Mouse (Mus musculus) cortical plate, adult 2 months (tissue): ENCODE data around the gene Pcdh9. TPM values are rescaled to one million over a fixed set of nuclear protein-coding genes. Genes with fewer than 3 reads are reported as not detected.

ENCODE experiments used
- H3K27ac ChIP-seq: fragments of 200-500 bp; 2 replicates; pipeline ENCODE4 v1.5.1; 2012; ENCODE audit warnings: low read length, control low read depth, inconsistent platforms; ENCODE audit not compliant: insufficient read depth
- H3K4me1 ChIP-seq: fragments of 200-500 bp; 2 replicates; pipeline ENCODE4 v1.6.1; 2011; ENCODE audit warnings: low read length; ENCODE audit not compliant: control insufficient read depth, insufficient read depth
- H3K4me3 ChIP-seq: fragments of 200-500 bp; 2 replicates; pipeline ENCODE4 v1.5.1; 2011; ENCODE audit warnings: mild to moderate bottlenecking, low read length, control low read depth; ENCODE audit not compliant: insufficient read depth
- CTCF ChIP-seq: fragments of 200-500 bp; IDR thresholded peaks from 2 replicates; pipeline ENCODE4 v1.5.1; 2011; ENCODE audit warnings: mild to moderate bottlenecking, control low read depth, low read length; ENCODE audit not compliant: insufficient read depth; ENCODE audit errors: extremely low read depth
- POLR2A ChIP-seq: fragments of 200-500 bp; IDR thresholded peaks from 2 replicates; pipeline ENCODE4 v1.6.1; 2011; ENCODE audit warnings: mild to moderate bottlenecking, low read length, control low read depth; ENCODE audit not compliant: insufficient read depth; ENCODE audit errors: extremely low read depth
- polyA plus RNA-seq: library from polyadenylated mRNA; depleted of rRNA; stranded (reverse); fragments of >200 nt; gene quantifications from 2 replicates; pipeline ENCODE4 v1.2.3, GENCODE M21; 2012; rRNA removed

Pcdh9 gene
- polyA plus RNA-seq, result 62.3 and 68.3 TPM in 2 replicates

DNA sequence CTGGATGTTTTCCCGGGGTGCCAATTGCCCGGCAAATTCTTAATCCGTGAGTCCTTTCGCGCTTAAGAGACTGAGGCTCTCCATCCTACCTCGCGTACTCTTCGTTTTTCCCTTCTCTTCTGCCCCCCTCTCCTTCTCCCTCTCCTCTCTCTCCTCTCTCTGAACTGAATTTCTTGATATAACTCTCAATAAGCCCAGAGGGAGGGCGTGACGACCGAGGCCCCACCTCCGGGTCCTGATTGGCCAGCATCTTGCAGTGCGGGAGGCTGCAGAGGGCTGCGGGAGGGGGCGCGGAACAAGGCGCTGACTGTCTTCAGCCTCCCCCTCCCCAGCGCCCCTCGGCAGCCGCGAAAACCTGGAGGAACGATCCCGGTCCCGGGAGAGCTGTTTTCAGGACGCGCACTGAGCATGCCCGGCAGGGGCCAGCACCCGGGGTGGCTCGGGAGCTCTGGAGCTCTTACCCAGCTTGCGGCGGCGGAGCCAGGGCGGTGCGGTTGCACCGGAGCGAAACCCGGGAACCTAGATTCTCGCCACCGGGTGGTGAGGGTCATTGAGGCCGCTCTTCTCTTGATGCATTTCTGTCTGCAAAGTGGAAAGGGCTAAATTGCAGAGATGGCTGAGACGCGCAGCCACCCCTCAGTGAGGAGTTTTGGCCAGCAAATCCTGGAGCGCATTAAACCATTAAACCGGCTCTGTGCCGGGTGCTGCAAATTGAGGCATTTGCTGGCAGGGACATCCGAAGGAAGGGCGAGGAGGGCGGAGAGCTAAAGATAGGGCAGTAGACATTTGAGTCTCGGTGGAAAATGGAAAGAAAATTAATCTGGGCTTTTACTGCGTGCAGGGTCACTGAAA is at the start of gene Pcdh9:
TSS of gene Pcdh9 (minus strand) at position 161 of the 852 bp plus-strand sequence.
- peaks cover 1% of the 10 kb centered on the region; the same call in 1 of the 2 replicates for H3K4me1 ChIP-seq
- H3K27ac ChIP-seq, result peak within 1 kb of the TSS; percentile 82
- H3K4me3 ChIP-seq, result peak within 1 kb of the TSS; percentile 78
- TF ChIP-seq POLR2A (peak; percentile 86), CTCF (no peak)

DNA sequence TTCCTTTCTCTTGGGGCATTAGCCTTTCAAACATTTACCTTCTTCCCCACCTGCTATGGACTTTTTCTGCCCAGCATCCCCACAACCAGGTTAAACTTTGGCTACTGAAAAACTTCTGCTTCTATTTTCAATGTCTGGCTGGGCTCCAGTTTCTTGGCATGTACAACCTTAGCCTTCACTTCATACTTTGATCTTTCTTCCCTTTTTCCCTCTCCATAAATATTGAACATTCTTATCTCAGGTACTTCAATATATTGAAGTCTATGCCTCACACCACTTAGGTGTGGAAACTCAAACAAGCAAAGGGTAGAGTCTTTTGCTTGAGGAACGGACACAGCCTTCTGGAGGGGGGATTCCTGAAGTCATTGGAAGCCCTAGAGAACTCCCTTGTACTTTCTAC is 16.4 kb upstream of the Pcdh9 start:
- TF ChIP-seq CTCF, result no peak
- TF ChIP-seq POLR2A, result no peak
- no peak overlapping the region for H3K4me3 ChIP-seq
- no peaks in the 10 kb centered on the region for H3K4me1 ChIP-seq
- H3K27ac ChIP-seq, result no peak overlapping the region

DNA sequence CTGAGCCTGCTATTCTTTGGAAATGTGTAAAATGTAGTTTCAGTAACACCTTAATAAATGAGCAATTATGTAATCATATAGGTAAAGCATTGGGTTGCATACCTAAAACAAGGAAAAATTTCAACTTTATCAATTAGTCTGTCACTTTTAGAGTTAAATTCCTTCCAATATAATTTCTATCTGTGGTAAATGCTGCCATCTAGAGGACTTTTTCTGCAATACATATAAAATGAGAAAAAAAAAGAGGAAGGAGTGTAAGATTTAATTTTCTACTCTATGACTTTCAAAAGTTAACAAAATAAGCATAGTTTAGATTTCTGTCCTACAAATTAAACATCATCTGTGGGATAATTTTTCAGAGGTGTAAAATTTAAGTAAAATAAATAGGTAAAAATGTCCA is 8.1 kb upstream of the Pcdh9 start:
- Histone ChIP-seq H3K4me1 (no peaks in the 10 kb centered on the region; the same call in 1 of the 2 replicates), H3K27ac (no peak overlapping the region), H3K4me3 (no peak overlapping the region)
- TF ChIP-seq POLR2A (no peak), CTCF (no peak)

DNA sequence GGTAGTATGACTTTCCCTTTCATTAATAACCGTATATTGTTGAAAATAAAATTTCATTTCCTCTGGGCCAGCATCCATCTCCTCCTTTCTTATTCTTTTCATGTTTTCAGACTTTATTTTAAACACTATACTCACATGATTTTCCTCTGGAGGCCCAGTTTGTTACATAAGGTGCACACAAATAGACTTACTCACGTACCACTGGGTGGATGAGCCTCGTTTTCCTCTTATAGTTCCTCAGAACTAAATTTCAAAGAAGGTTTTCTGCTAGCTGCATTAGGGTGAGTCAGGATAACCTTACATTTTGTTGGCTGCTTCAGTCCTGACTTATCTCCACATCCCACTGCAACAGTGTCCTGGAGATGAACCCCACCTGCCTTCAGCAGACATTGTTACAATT is 4.7 kb upstream of the Pcdh9 start:
- no peak for TF ChIP-seq POLR2A
- no peak for TF ChIP-seq CTCF
- no peaks in the 10 kb centered on the region; the same call in 1 of the 2 replicates for H3K4me1 ChIP-seq
- H3K27ac ChIP-seq, result no peak overlapping the region
- no peak overlapping the region for H3K4me3 ChIP-seq

DNA sequence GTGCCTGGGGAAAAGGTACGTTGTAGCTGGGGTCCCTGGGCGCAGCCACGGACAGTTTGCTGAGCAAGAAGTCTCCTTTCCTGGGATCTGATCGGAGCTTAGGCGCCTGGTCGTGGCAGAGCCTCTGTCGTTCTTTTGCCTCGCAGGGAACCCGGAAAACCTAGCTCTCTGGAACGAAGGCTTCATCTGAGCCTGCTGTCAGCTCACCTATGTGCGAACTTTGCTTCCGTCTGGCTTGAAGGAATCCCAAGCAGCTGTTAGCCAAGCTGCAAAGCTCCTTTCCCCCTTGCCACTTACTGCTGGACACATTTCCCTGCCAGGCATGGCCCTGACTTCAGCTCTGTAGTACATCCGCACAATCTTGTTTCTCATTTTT is 880 bp upstream of the Pcdh9 start:
- H3K4me3 ChIP-seq, result peak overlapping the region; percentile 78

DNA sequence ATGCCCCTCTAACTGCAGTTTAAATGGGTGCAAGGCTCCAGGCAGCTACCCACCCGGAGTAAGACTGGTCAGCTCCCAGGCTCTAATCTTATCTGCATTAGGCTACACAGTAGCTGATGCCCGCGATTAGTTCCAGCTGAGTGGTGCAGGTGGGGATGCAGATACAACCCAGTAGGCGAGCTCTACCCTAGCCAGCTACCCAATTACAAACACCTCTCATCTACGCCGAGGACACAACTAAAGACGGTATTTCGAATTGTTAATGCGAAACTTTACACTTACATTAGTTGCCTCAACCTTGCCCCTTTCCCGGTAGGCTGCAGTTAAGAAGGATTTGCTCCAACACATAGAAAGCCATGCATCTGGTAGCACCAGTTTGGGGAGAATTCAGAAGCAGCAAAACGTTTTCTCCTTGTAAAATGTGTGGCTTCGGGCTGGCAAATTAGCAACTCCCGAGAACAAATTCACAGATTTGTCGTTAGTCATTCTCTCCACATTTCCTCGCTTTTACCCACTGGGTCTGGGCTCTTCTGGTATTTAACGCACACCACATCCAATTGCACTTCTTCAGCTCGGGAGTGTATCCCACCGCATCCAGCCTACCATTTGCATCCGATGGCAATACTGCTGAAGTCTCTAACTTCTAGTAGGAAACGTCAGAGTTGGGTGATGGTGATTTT is 500 bp downstream of the Pcdh9 start:
- H3K4me3 ChIP-seq, result peak overlapping the region; percentile 78
- 0 out of 2 replicates have a peak, but pooled peaks cover 1% of the 10 kb centered on the region for H3K4me1 ChIP-seq
- H3K27ac ChIP-seq, result peak overlapping the region; percentile 26
- TF ChIP-seq POLR2A, result 0 out of 2 replicates have a peak, but pooled peaks have one; percentile 9
- TF ChIP-seq CTCF, result no peak

More for the DNA sequence above, 880 bp upstream of the Pcdh9 start:
- Histone ChIP-seq H3K27ac (peak overlapping the region; percentile 82), H3K4me1 (no peaks in the 10 kb centered on the region; the same call in 1 of the 2 replicates)
- TF ChIP-seq CTCF (no peak), POLR2A (0 out of 2 replicates have a peak, but pooled peaks have one; percentile 18)

DNA sequence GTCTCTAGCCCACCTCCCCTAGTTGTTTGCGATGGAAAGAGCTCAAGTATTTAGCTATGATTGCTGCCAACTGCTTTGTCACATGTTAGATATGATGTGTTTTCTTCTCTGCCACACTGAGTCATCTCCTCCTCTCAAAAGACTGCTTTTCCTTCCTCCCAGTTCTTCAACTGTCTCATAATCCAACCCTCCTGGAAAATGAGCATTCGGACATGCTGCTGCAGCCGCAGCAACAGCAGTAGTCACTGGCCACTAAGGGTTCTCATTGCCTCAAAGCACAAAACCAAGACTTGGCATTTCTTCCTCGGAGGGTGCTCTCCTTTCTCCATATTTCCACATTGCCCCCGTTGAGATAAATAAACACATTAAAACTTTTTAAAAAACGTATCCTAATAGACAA is 1.2 kb downstream of the Pcdh9 start:
- TF ChIP-seq POLR2A, result peak; percentile 64; the same call in 1 of the 2 replicates
- TF ChIP-seq CTCF, result no peak
- Histone ChIP-seq H3K4me1 (0 out of 2 replicates have a peak, but pooled peaks cover 1% of the 10 kb centered on the region), H3K27ac (no peak overlapping the region), H3K4me3 (peak overlapping the region; percentile 78)

DNA sequence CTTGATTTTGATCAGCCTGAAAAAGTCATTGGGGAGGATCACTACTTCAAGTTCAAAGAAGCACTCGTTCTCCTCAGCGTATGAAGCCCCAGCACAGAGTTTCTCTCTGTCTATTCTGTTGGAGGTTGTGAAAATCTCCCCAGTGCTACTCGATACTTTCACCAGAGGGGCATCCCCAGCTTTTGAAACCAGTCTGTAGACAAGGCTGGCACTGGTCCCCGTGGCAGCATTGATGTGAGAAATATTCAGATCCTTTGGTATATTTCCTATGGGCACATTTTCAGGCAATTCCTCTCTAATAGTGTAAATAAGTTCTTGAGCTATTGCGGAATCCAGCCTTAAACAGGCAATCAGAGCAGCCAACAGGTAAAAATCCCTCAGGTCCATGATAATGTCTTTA is 2.1 kb downstream of the Pcdh9 start:
- TF ChIP-seq CTCF (no peak), POLR2A (no peak)
- H3K4me1 ChIP-seq, result 0 out of 2 replicates have a peak, but pooled peaks cover 1% of the 10 kb centered on the region
- H3K4me3 ChIP-seq, result peak overlapping the region; percentile 78
- H3K27ac ChIP-seq, result peak overlapping the region; percentile 41; the same call in 1 of the 2 replicates

DNA sequence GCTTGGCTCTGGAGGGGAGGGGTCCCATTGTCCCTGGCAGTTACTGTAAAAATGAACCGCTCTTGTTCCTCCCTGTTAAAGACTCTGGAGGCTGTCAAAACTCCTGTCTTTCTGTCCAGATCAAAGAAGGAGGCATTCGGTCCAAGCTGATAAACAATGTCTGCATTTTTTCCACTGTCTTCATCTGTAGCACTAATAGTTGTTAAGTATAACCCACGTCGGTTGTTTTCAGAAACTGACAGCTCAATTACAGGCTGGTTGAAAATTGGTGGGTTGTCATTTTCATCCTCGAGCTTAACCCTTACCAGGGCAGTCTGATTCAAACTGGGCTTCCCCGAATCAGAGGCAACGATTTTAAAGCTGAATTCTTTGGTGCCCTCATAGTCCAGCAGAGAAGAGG is 3.4 kb downstream of the Pcdh9 start:
- Histone ChIP-seq H3K4me1 (0 out of 2 replicates have a peak, but pooled peaks cover 1% of the 10 kb centered on the region), H3K4me3 (peak overlapping the region; percentile 78), H3K27ac (no peak overlapping the region)
- no peak for TF ChIP-seq CTCF
- no peak for TF ChIP-seq POLR2A

DNA sequence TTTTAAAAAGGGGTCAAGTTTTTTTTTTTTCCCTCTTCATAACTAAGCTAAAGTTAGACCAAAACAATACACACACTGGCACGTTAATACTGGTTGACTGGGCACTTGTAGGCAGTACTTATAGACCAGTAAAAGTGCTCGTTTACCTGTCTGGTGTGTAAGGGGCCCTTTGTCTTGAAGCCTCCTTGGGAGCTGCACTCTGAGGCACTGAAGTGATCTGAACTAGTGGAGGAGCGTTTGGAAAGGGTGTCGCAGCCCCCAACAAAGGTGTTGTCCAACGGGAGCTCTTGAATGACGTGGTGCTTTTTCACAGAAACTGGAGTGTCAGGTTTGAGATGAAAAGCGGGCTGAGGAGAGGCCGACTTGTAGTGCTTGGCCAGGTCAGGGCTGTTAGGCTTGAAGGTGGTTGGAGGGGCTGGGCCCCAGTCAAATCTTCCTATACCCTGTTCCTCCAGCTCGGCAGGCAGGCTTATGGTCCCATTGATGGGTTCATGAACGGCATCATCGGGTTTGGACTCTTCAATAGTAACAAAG is 4.9 kb downstream of the Pcdh9 start:
- no peak for TF ChIP-seq CTCF
- no peak for TF ChIP-seq POLR2A
- Histone ChIP-seq H3K4me3 (peak overlapping the region; percentile 78), H3K27ac (no peak overlapping the region), H3K4me1 (peaks cover 1% of the 10 kb centered on the region; the same call in 1 of the 2 replicates)
